Mouse (Mus musculus) heart, embryonic 13.5 days (tissue): ENCODE data around the gene Chchd10. TPM values are rescaled to one million over a fixed set of nuclear protein-coding genes. Genes with fewer than 3 reads are reported as not detected.
A peak's percentile ranks its signal among the peaks of the same experiment; 100 is the strongest.
"Not testable (repeated sequence)": the region's sequence is repeated elsewhere in the genome, so short reads cannot be mapped to it uniquely, and the experiment has no call there.

Experiments
- ATAC-seq: fragments of 200-750 bp; cut with Nextera tagmentation; 2 replicates; pipeline ENCODE4 v1.8.0; 2017; ENCODE audit warnings: moderate TSS enrichment; ENCODE audit not compliant: insufficient number of reproducible peaks, low FRiP score, low TSS enrichment; ENCODE audit errors: extremely low read depth
- H3K27ac ChIP-seq: fragments of 300-500 bp; sonication (generic); replicated peaks from 2 replicates; pipeline ENCODE4 v1.5.1; 2015; ENCODE audit warnings: moderate library complexity, mild to moderate bottlenecking, inconsistent platforms
- H3K27me3 ChIP-seq: fragments of 300-500 bp; sonication (generic); replicated peaks from 2 replicates; pipeline ENCODE4 v1.6.1; 2015; ENCODE audit warnings: mild to moderate bottlenecking, inconsistent platforms
- H3K36me3 ChIP-seq: fragments of 300-500 bp; sonication (generic); 2 replicates; pipeline ENCODE4 v1.6.1; 2015; ENCODE audit warnings: mild to moderate bottlenecking, inconsistent platforms
- H3K4me1 ChIP-seq: fragments of 300-500 bp; sonication (generic); 2 replicates; pipeline ENCODE4 v1.6.1; 2015; ENCODE audit warnings: inconsistent platforms
- H3K4me2 ChIP-seq: fragments of 300-500 bp; sonication (generic); 2 replicates; pipeline ENCODE4 v1.6.1; 2015; ENCODE audit warnings: inconsistent platforms, mild to moderate bottlenecking, moderate library complexity
- H3K4me3 ChIP-seq: fragments of 300-500 bp; sonication (generic); 2 replicates; pipeline ENCODE4 v1.5.1; 2015; ENCODE audit warnings: moderate library complexity, mild to moderate bottlenecking, inconsistent platforms
- H3K9ac ChIP-seq: fragments of 300-500 bp; sonication (generic); 2 replicates; pipeline ENCODE4 v1.6.1; 2015; ENCODE audit warnings: inconsistent platforms, mild to moderate bottlenecking, moderate library complexity
- H3K9me3 ChIP-seq: fragments of 300-500 bp; sonication (generic); 2 replicates; pipeline ENCODE4 v1.6.1; 2016; ENCODE audit warnings: inconsistent platforms
- WGBS: fragments of 180-500 bp; shearing (Covaris S2); methylation state at CpG from one replicate; pipeline ENCODE4 v1.1.7; 2015; ENCODE audit warnings: mixed read lengths; 5-methylcytosine and 5-hydroxymethylcytosine counted together
- polyA plus RNA-seq: library from polyadenylated mRNA; unstranded; fragments of >200 nt; fragmentation: Nextera tagmentation; extraction: Ambion mirVana; gene quantifications from 2 replicates; pipeline ENCODE4 v1.2.1, GENCODE M21; 2015

The Chchd10 gene
- 463 and 524 TPM in 2 replicates for polyA plus RNA-seq

DNA sequence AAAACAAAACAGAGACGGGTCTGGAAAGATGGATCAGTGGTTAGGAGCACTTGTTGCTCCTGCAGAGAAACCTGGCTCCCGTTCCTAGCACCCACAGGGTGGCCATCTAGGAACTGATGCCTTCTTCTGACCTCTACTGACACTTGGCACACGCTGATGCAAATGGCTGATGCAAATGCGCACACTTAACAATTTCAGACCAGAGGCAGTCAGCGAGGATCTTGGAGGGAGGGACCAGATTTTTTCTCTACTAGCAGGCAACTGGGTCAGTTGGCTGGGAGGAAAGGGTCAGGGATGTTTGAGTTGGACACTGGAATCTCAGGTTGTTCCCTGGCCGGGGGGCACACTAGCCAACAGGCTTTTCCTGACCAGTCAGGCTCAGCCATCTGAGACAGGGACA, at the start of gene Chchd10:
TSS of gene Chchd10 (plus strand) at position 240 of the 400 bp plus-strand sequence.
- peaks cover 49% of the 10 kb centered on the region for H3K27me3 ChIP-seq
- peak within 1 kb of the TSS; percentile 92 for H3K4me2 ChIP-seq
- H3K36me3 ChIP-seq: peaks cover 5% of the 10 kb centered on the region
- WGBS: 35% methylated on average over 6 of the region's 6 CpGs
- peaks cover 55% of the 10 kb centered on the region for H3K4me1 ChIP-seq
- peak within 1 kb of the TSS; percentile 65 for H3K4me3 ChIP-seq
- peak within 1 kb of the TSS; percentile 34 for H3K27ac ChIP-seq
- H3K9ac ChIP-seq: peak within 1 kb of the TSS; percentile 93
- H3K9me3 ChIP-seq: no peaks in the 10 kb centered on the region
- ATAC-seq: no peak

- Histone ChIP-seq H3K4me2 (peak overlapping the region; percentile 60), H3K4me3 (peak overlapping the region; percentile 31), H3K27ac (0 out of 2 replicates have a peak overlapping the region, but pooled peaks have one; percentile 28), H3K4me1 (peaks cover 6% of the 10 kb centered on the region; the same call in 1 of the 2 replicates), H3K27me3 (peaks cover 12% of the 10 kb centered on the region), H3K36me3 (no peaks in the 10 kb centered on the region), H3K9ac (peak overlapping the region; percentile 66), H3K9me3 (no peaks in the 10 kb centered on the region)
- WGBS: 4% methylated on average over 10 of the region's 10 CpGs
- 0 out of 2 replicates have a peak, but pooled peaks have one; percentile 59 for ATAC-seq
These were observed 49.7 kb upstream of the Chchd10 start for GRCm38 (mm10) chr10:75883232-75883552.

- WGBS: 86% methylated on average over 8 of the region's 8 CpGs
- H3K4me3 ChIP-seq: no peak overlapping the region
These were observed 48.2 kb upstream of the Chchd10 start for GRCm38 (mm10) chr10:75884742-75885141.

GRCm38 (mm10) chr10:75887504-75887903, 45.4 kb upstream of the Chchd10 start:
- not testable (repeated sequence) for H3K9ac ChIP-seq, ATAC-seq, H3K36me3 ChIP-seq, H3K4me3 ChIP-seq, H3K4me2 ChIP-seq, H3K9me3 ChIP-seq, H3K27ac ChIP-seq, H3K27me3 ChIP-seq
- peaks cover 16% of the 10 kb centered on the region for H3K4me1 ChIP-seq
- WGBS: 88% methylated on average over 5 of the region's 5 CpGs

More at GRCm38 (mm10) chr10:75884742-75885141, 48.2 kb upstream of the Chchd10 start:
- no peak overlapping the region for H3K4me2 ChIP-seq
- no peaks in the 10 kb centered on the region for H3K36me3 ChIP-seq
- no peak overlapping the region for H3K9ac ChIP-seq
- H3K27ac ChIP-seq: no peak overlapping the region
- H3K9me3 ChIP-seq: no peaks in the 10 kb centered on the region
- peaks cover 12% of the 10 kb centered on the region for H3K27me3 ChIP-seq
- ATAC-seq: no peak
- peaks cover 16% of the 10 kb centered on the region for H3K4me1 ChIP-seq

GRCm38 (mm10) chr10:75889406-75890153, 43.4 kb upstream of the Chchd10 start:
- H3K36me3 ChIP-seq: peaks cover 7% of the 10 kb centered on the region
- 40% methylated on average over 8 of the region's 8 CpGs for WGBS
- H3K9me3 ChIP-seq: no peaks in the 10 kb centered on the region
- H3K4me3 ChIP-seq: no peak overlapping the region
- H3K4me2 ChIP-seq: no peak overlapping the region
- H3K27me3 ChIP-seq: no peaks in the 10 kb centered on the region
- no peak overlapping the region for H3K27ac ChIP-seq
- peaks cover 24% of the 10 kb centered on the region for H3K4me1 ChIP-seq
- H3K9ac ChIP-seq: no peak overlapping the region
- ATAC-seq: no peak

- Histone ChIP-seq H3K4me1 (peaks cover 30% of the 10 kb centered on the region), H3K9me3 (no peaks in the 10 kb centered on the region), H3K27ac (no peak within 1 kb of the TSS), H3K36me3 (peaks cover 42% of the 10 kb centered on the region), H3K9ac (peak within 1 kb of the TSS; percentile 73), H3K4me3 (peak within 1 kb of the TSS; percentile 53), H3K27me3 (no peaks in the 10 kb centered on the region), H3K4me2 (peak within 1 kb of the TSS; percentile 87)
- ATAC-seq: peak; percentile 94
- WGBS: under 1% methylated on average over 50 of the region's 51 CpGs
These were observed 39.7 kb upstream of the Chchd10 start, which contains the start of gene Derl3 for GRCm38 (mm10) chr10:75893089-75893750. Gene Derl3, plus strand, starts transcription at chr10:75893413.

DNA sequence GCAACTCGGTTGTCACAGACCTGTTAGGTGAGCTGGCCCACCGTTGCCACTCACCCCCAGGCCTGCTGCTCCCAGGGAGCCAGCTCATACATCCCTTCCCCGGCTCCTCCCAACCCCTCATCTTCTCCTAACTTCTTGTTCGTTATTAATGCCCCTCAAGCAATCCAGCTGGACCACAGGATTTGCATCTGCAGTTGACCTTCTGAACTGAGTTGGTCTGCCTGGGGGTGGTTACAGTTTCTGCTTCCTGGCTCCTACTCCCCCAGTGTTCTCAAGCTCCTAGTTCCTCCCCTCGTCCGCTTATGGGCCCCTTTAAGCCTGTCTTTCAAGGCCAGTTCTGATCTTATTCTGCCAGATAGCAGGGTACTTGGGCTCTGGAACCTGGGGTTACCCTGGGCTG, 38.3 kb upstream of the Chchd10 start:
- H3K36me3 ChIP-seq: peaks cover 49% of the 10 kb centered on the region
- H3K4me2 ChIP-seq: no peak overlapping the region
- peaks cover 35% of the 10 kb centered on the region for H3K4me1 ChIP-seq
- H3K4me3 ChIP-seq: no peak overlapping the region
- H3K27ac ChIP-seq: no peak overlapping the region
- no peak overlapping the region for H3K9ac ChIP-seq
- WGBS: 73% methylated on average over 6 of the region's 6 CpGs
- no peak for ATAC-seq
- H3K9me3 ChIP-seq: no peaks in the 10 kb centered on the region
- H3K27me3 ChIP-seq: no peaks in the 10 kb centered on the region

DNA sequence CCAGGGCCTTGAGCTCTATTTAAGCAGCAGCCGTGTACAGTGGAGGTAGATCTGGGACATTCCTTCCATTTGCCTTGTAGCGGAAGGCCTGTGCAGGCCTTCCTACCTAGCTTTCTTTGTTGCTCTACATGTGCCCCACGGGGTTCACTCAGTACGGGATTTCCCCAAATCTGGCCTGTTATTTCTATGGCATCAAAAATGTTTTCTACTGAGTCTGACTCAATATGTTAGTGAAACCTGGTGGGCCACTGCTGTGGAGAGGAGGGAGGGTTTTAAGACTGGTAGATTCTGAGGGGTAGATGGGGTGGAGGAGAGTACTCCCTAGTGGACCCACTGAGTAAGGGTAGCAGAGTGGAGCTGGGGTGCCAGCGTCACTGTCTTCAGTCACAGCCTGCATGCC, 37.2 kb upstream of the Chchd10 start:
- WGBS: 89% methylated on average over 5 of the region's 5 CpGs
- no peaks in the 10 kb centered on the region for H3K27me3 ChIP-seq
- no peak overlapping the region for H3K27ac ChIP-seq
- no peak overlapping the region for H3K9ac ChIP-seq
- H3K4me2 ChIP-seq: no peak overlapping the region
- no peak overlapping the region for H3K4me3 ChIP-seq
- H3K36me3 ChIP-seq: peaks cover 59% of the 10 kb centered on the region
- no peaks in the 10 kb centered on the region for H3K9me3 ChIP-seq
- peaks cover 39% of the 10 kb centered on the region for H3K4me1 ChIP-seq
- no peak for ATAC-seq

- H3K4me2 ChIP-seq: no peak overlapping the region
- no peak overlapping the region for H3K27ac ChIP-seq
- H3K27me3 ChIP-seq: no peaks in the 10 kb centered on the region
- no peak overlapping the region for H3K4me3 ChIP-seq
- 93% methylated on average over 1 of the region's 1 CpGs for WGBS
- ATAC-seq: no peak
- no peaks in the 10 kb centered on the region for H3K9me3 ChIP-seq
- no peak overlapping the region for H3K9ac ChIP-seq
- H3K4me1 ChIP-seq: peaks cover 39% of the 10 kb centered on the region
- H3K36me3 ChIP-seq: peaks cover 64% of the 10 kb centered on the region
These were observed 36.7 kb upstream of the Chchd10 start for GRCm38 (mm10) chr10:75896208-75896607.

GRCm38 (mm10) chr10:75897373-75897772, 35.6 kb upstream of the Chchd10 start:
- Histone ChIP-seq H3K36me3 (peaks cover 76% of the 10 kb centered on the region), H3K27ac (no peak overlapping the region), H3K4me3 (no peak overlapping the region), H3K27me3 (no peaks in the 10 kb centered on the region), H3K9ac (no peak overlapping the region), H3K4me1 (peaks cover 39% of the 10 kb centered on the region), H3K4me2 (no peak overlapping the region), H3K9me3 (no peaks in the 10 kb centered on the region)
- WGBS: 49% methylated on average over 6 of the region's 6 CpGs
- no peak for ATAC-seq

GRCm38 (mm10) chr10:75898039-75898564, 34.8 kb upstream of the Chchd10 start:
- Histone ChIP-seq H3K4me3 (no peak overlapping the region), H3K36me3 (peaks cover 83% of the 10 kb centered on the region), H3K27ac (peak overlapping the region; percentile 75), H3K4me1 (peaks cover 35% of the 10 kb centered on the region), H3K4me2 (no peak overlapping the region), H3K27me3 (no peaks in the 10 kb centered on the region), H3K9me3 (no peaks in the 10 kb centered on the region), H3K9ac (peak overlapping the region; percentile 17; the same call in 1 of the 2 replicates)
- WGBS: 77% methylated on average over 6 of the region's 6 CpGs
- ATAC-seq: no peak
